ENCODE assay signal across 7 mouse cellular contexts in the genomic region with DNA sequence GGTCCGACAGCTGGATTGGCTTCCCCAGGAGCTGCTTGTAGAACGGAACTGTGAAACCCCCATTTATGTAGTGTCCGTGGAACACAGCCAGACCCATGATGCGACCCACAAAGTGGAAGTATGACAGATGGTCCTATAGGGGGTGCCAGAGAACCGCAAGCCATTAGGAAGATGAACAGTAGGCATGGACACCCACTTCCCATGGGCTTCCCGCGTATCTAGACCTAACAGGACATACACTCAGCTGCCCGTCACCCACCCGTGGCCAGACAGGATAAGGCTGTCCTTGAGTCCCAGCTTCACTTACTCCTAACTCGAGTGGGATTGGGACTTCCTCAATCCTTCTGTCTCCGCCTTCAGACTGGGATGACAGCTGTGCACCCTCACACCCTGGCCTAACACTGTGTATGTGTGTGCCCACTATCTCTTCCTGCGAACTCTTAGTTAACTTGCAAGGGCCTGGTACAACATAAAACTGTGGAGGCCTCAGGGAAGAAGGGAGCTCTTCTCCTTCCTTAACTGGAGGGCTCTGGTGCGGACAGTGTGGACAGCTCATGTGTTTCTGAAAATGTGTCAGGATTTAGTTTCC.
DNase-seq lines count a peak whose midpoint lies in the region; ATAC-seq lines count a peak whose summit lies in the region.

No protein-coding gene starts in this region.

- no peaks in the 10 kb centered on the region for H3K27me3 ChIP-seq in intestine, embryonic 14.5 days (replicated peaks; ENCODE audit: control insufficient read depth, insufficient read depth, low read length)
- no peaks in the 10 kb centered on the region for H3K27me3 ChIP-seq in intestine, embryonic 16.5 days (replicated peaks; ENCODE audit: control insufficient read depth, insufficient read depth, low read length)
- no peaks in the 10 kb centered on the region for H3K27me3 ChIP-seq in forebrain, embryonic 13.5 days

- H3K4me2 ChIP-seq in intestine, embryonic 14.5 days (ENCODE audit: low read length) = no peak overlapping the region
- no peak overlapping the region for H3K4me2 ChIP-seq in intestine, embryonic 16.5 days (ENCODE audit: low read depth, low read length)
- no peak overlapping the region for H3K4me2 ChIP-seq in forebrain, embryonic 13.5 days

- no peak for DNase-seq in intestine, embryonic 14.5 days (ENCODE audit: low spot score)
- DNase-seq in Muller cell, postnatal 12 days (ENCODE audit: inconsistent ontology term) = peak; percentile 21
- DNase-seq in lung, postnatal 25 days (ENCODE audit: low spot score) = peak; percentile 22
- no peak for DNase-seq in neural tube, embryonic 10.5 days (ENCODE audit: extremely low spot score, low spot score)

- H3K9me3 ChIP-seq in intestine, embryonic 14.5 days (ENCODE audit: control insufficient read depth, low read length) = 0 out of 2 replicates have a peak, but pooled peaks cover 5% of the 10 kb centered on the region
- no peaks in the 10 kb centered on the region; the same call in 1 of the 2 replicates for H3K9me3 ChIP-seq in intestine, embryonic 16.5 days (ENCODE audit: control insufficient read depth, low read length)
- H3K9me3 ChIP-seq in forebrain, embryonic 13.5 days (replicated peaks) = no peaks in the 10 kb centered on the region

- WGBS in intestine, embryonic 14.5 days = 79% methylated on average over 13 of the region's 13 CpGs
- WGBS in intestine, embryonic 16.5 days = 80% methylated on average over 13 of the region's 13 CpGs
- WGBS in forebrain, embryonic 13.5 days = 82% methylated on average over 13 of the region's 13 CpGs

- no peak overlapping the region for H3K27ac ChIP-seq in intestine, embryonic 14.5 days (ENCODE audit: low read depth)
- H3K27ac ChIP-seq in intestine, embryonic 16.5 days (ENCODE audit: low read length) = no peak overlapping the region
- no peak overlapping the region for H3K27ac ChIP-seq in forebrain, embryonic 13.5 days

- 0 out of 2 replicates have a peak, but pooled peaks have one; percentile 19 for ATAC-seq in intestine, embryonic 14.5 days (replicated peaks; ENCODE audit: low FRiP score, low TSS enrichment, low read depth)
- ATAC-seq in intestine, embryonic 16.5 days = no peak
- ATAC-seq in granulocyte monocyte progenitor cell, adult 5-6 weeks (replicated peaks; ENCODE audit: poor library complexity, severe bottlenecking) = peak; percentile 32; the same call in 1 of the 2 replicates
- ATAC-seq in forebrain, embryonic 13.5 days = no peak

- no peak overlapping the region for H3K9ac ChIP-seq in intestine, embryonic 14.5 days (ENCODE audit: low read length)
- H3K9ac ChIP-seq in intestine, embryonic 16.5 days (ENCODE audit: low read depth, low read length) = no peak overlapping the region
- H3K9ac ChIP-seq in forebrain, embryonic 13.5 days = no peak overlapping the region

- H3K4me3 ChIP-seq in intestine, embryonic 14.5 days (ENCODE audit: low read depth, low read length) = no peak overlapping the region
- H3K4me3 ChIP-seq in intestine, embryonic 16.5 days (ENCODE audit: low read length) = no peak overlapping the region
- no peak overlapping the region for H3K4me3 ChIP-seq in forebrain, embryonic 13.5 days

- no peaks in the 10 kb centered on the region for H3K4me1 ChIP-seq in intestine, embryonic 14.5 days (replicated peaks; ENCODE audit: control insufficient read depth, insufficient read depth, low read length)
- H3K4me1 ChIP-seq in intestine, embryonic 16.5 days (ENCODE audit: control insufficient read depth, insufficient read depth, low read length) = no peaks in the 10 kb centered on the region
- no peaks in the 10 kb centered on the region for H3K4me1 ChIP-seq in forebrain, embryonic 13.5 days

- peaks cover 95% of the 10 kb centered on the region for H3K36me3 ChIP-seq in intestine, embryonic 14.5 days (ENCODE audit: control insufficient read depth, insufficient read depth, low read length)
- H3K36me3 ChIP-seq in intestine, embryonic 16.5 days (ENCODE audit: control insufficient read depth, insufficient read depth, low read length) = peaks cover 13% of the 10 kb centered on the region
- H3K36me3 ChIP-seq in forebrain, embryonic 13.5 days (ENCODE audit: poor library complexity, severe bottlenecking) = peaks cover 95% of the 10 kb centered on the region

Comparison
In these comparisons a context has a peak if more than half of its experiments do, and no peak if none do; other contexts are left out.
1. ATAC-seq: peak in intestine, embryonic 14.5 days (single experiment) and granulocyte monocyte progenitor cell, adult 5-6 weeks (single experiment); none in intestine, embryonic 16.5 days (single experiment) and forebrain, embryonic 13.5 days (single experiment).
2. DNase-seq: peak in Muller cell, postnatal 12 days (single experiment) and lung, postnatal 25 days (single experiment); none in intestine, embryonic 14.5 days (single experiment) and neural tube, embryonic 10.5 days (single experiment).